Mouse (Mus musculus) liver, embryonic 14.5 days (tissue): ENCODE measurements around the gene Lxn.

Experiments
- CTCF ChIP-seq: IDR thresholded peaks from 2 replicates; pipeline ENCODE4 v1.5.1; 2016; ENCODE audit warnings: antibody characterized with exemption, low read depth, control low read depth
- EP300 ChIP-seq: IDR thresholded peaks from 2 replicates; pipeline ENCODE4 v1.6.1; 2016; ENCODE audit warnings: antibody characterized with exemption, low read depth

GRCm38 (mm10) chr3:67449660-67450059, 14.1 kb downstream of the Lxn start:
- TF ChIP-seq CTCF: no peak
- no peak for TF ChIP-seq EP300
